Mouse (Mus musculus): ENCODE data around the gene Tmem170b. TPM values are rescaled to one million over a fixed set of nuclear protein-coding genes. Genes with fewer than 3 reads are reported as not detected.

Gene Tmem170b
- polyA plus RNA-seq (2016; fragmentation: Nextera tagmentation; extraction: Ambion mirVana) = 7.3 and 7.6 TPM in 2 replicates

GRCm38 (mm10) chr13:41605099-41606010, at the start of gene Tmem170b:
Tmem170b (plus strand) TSS chr13:41605907.
- Histone ChIP-seq H3K4me3 (peak within 1 kb of the TSS; percentile 75), H3K9me3 (replicated peaks) (no peaks in the 10 kb centered on the region), H3K4me2 (peak within 1 kb of the TSS; percentile 96), H3K4me1 (peaks cover 38% of the 10 kb centered on the region), H3K36me3 (no peaks in the 10 kb centered on the region), H3K27ac (peak within 1 kb of the TSS; percentile 84), H3K9ac (peak within 1 kb of the TSS; percentile 92), H3K27me3 (replicated peaks) (no peaks in the 10 kb centered on the region)
- ATAC-seq = peak; percentile 97
- WGBS (ENCODE audit: insufficient replicate concordance) = under 1% methylated on average over 65 of the region's 87 CpGs

GRCm38 (mm10) chr13:41561024-41561423, 44.7 kb upstream of the Tmem170b start:
- no peak for ATAC-seq
- 52% methylated on average over 4 of the region's 4 CpGs for whole genome bisulfite sequencing (ENCODE audit: insufficient replicate concordance)

GRCm38 (mm10) chr13:41568421-41568820, 37.3 kb upstream of the Tmem170b start:
- no peaks in the 10 kb centered on the region for H3K36me3 ChIP-seq
- no peaks in the 10 kb centered on the region for H3K9me3 ChIP-seq (replicated peaks)
- no peak overlapping the region for H3K4me3 ChIP-seq
- no peak overlapping the region for H3K4me2 ChIP-seq
- no peak overlapping the region for H3K9ac ChIP-seq
- WGBS (ENCODE audit: insufficient replicate concordance) = 58% methylated on average over 3 of the region's 3 CpGs
- no peaks in the 10 kb centered on the region for H3K4me1 ChIP-seq
- ATAC-seq = no peak
- no peaks in the 10 kb centered on the region; the same call in 1 of the 2 replicates for H3K27me3 ChIP-seq (replicated peaks)
- H3K27ac ChIP-seq = no peak overlapping the region

More at GRCm38 (mm10) chr13:41561024-41561423, 44.7 kb upstream of the Tmem170b start:
- no peaks in the 10 kb centered on the region for H3K9me3 ChIP-seq (replicated peaks)
- no peaks in the 10 kb centered on the region for H3K36me3 ChIP-seq
- no peak overlapping the region for H3K4me3 ChIP-seq
- H3K4me1 ChIP-seq = no peaks in the 10 kb centered on the region
- H3K27me3 ChIP-seq (replicated peaks) = no peaks in the 10 kb centered on the region
- H3K27ac ChIP-seq = no peak overlapping the region
- no peak overlapping the region for H3K4me2 ChIP-seq
- no peak overlapping the region for H3K9ac ChIP-seq

GRCm38 (mm10) chr13:41568926-41569325, 36.8 kb upstream of the Tmem170b start:
- H3K36me3 ChIP-seq = no peaks in the 10 kb centered on the region
- H3K4me1 ChIP-seq = no peaks in the 10 kb centered on the region
- H3K9me3 ChIP-seq (replicated peaks) = no peaks in the 10 kb centered on the region
- ATAC-seq = no peak
- 75% methylated on average over 8 of the region's 8 CpGs for WGBS (ENCODE audit: insufficient replicate concordance)
- no peak overlapping the region for H3K4me3 ChIP-seq
- H3K9ac ChIP-seq = no peak overlapping the region
- H3K27ac ChIP-seq = no peak overlapping the region
- H3K4me2 ChIP-seq = no peak overlapping the region
- H3K27me3 ChIP-seq (replicated peaks) = no peaks in the 10 kb centered on the region; the same call in 1 of the 2 replicates

GRCm38 (mm10) chr13:41569776-41570175, 35.9 kb upstream of the Tmem170b start:
- Histone ChIP-seq H3K9me3 (replicated peaks) (no peaks in the 10 kb centered on the region), H3K9ac (no peak overlapping the region), H3K4me2 (no peak overlapping the region), H3K4me1 (no peaks in the 10 kb centered on the region), H3K27ac (no peak overlapping the region), H3K27me3 (replicated peaks) (no peaks in the 10 kb centered on the region; the same call in 1 of the 2 replicates), H3K4me3 (no peak overlapping the region), H3K36me3 (no peaks in the 10 kb centered on the region)
- ATAC-seq = no peak
- 65% methylated on average over 3 of the region's 3 CpGs for WGBS (ENCODE audit: insufficient replicate concordance)

- Histone ChIP-seq H3K4me2 (no peak overlapping the region), H3K36me3 (no peaks in the 10 kb centered on the region), H3K27me3 (replicated peaks) (no peaks in the 10 kb centered on the region; the same call in 1 of the 2 replicates), H3K9me3 (replicated peaks) (no peaks in the 10 kb centered on the region), H3K9ac (no peak overlapping the region), H3K4me1 (no peaks in the 10 kb centered on the region), H3K27ac (no peak overlapping the region), H3K4me3 (no peak overlapping the region)
- 52% methylated on average over 13 of the region's 13 CpGs for WGBS (ENCODE audit: insufficient replicate concordance)
- ATAC-seq = no peak
These were observed 34.0 kb upstream of the Tmem170b start for GRCm38 (mm10) chr13:41571368-41572350.

GRCm38 (mm10) chr13:41572351-41572735, 33.4 kb upstream of the Tmem170b start:
- no peak for ATAC-seq
- Histone ChIP-seq H3K27me3 (replicated peaks) (no peaks in the 10 kb centered on the region; the same call in 1 of the 2 replicates), H3K27ac (no peak overlapping the region), H3K4me3 (no peak overlapping the region), H3K9ac (no peak overlapping the region), H3K9me3 (replicated peaks) (no peaks in the 10 kb centered on the region), H3K4me1 (no peaks in the 10 kb centered on the region), H3K4me2 (no peak overlapping the region), H3K36me3 (no peaks in the 10 kb centered on the region)
- 42% methylated on average over 4 of the region's 4 CpGs for WGBS (ENCODE audit: insufficient replicate concordance)

- Histone ChIP-seq H3K4me3 (no peak overlapping the region), H3K9me3 (replicated peaks) (no peaks in the 10 kb centered on the region), H3K27me3 (replicated peaks) (no peaks in the 10 kb centered on the region; the same call in 1 of the 2 replicates), H3K4me1 (no peaks in the 10 kb centered on the region), H3K9ac (no peak overlapping the region), H3K27ac (no peak overlapping the region), H3K36me3 (no peaks in the 10 kb centered on the region), H3K4me2 (no peak overlapping the region)
- ATAC-seq = no peak
- 35% methylated on average over 4 of the region's 4 CpGs for WGBS (ENCODE audit: insufficient replicate concordance)
These were observed 32.4 kb upstream of the Tmem170b start for GRCm38 (mm10) chr13:41573126-41573846.

GRCm38 (mm10) chr13:41581058-41581457, 24.6 kb upstream of the Tmem170b start:
- Histone ChIP-seq H3K27me3 (replicated peaks) (no peaks in the 10 kb centered on the region), H3K4me2 (no peak overlapping the region), H3K4me3 (no peak overlapping the region), H3K36me3 (no peaks in the 10 kb centered on the region), H3K9me3 (replicated peaks) (no peaks in the 10 kb centered on the region), H3K9ac (no peak overlapping the region), H3K27ac (no peak overlapping the region), H3K4me1 (no peaks in the 10 kb centered on the region)
- ATAC-seq = no peak
- 73% methylated on average over 4 of the region's 4 CpGs for WGBS (ENCODE audit: insufficient replicate concordance)

GRCm38 (mm10) chr13:41583666-41584357, 21.9 kb upstream of the Tmem170b start:
- Histone ChIP-seq H3K9ac (no peak overlapping the region), H3K27ac (no peak overlapping the region), H3K4me1 (no peaks in the 10 kb centered on the region), H3K4me2 (no peak overlapping the region), H3K36me3 (no peaks in the 10 kb centered on the region), H3K27me3 (replicated peaks) (no peaks in the 10 kb centered on the region), H3K4me3 (no peak overlapping the region), H3K9me3 (replicated peaks) (no peaks in the 10 kb centered on the region)
- WGBS (ENCODE audit: insufficient replicate concordance) = 72% methylated on average over 7 of the region's 7 CpGs
- no peak for ATAC-seq

- H3K4me2 ChIP-seq = no peak overlapping the region
- no peaks in the 10 kb centered on the region for H3K36me3 ChIP-seq
- H3K4me3 ChIP-seq = no peak overlapping the region
These were observed 21.4 kb upstream of the Tmem170b start for GRCm38 (mm10) chr13:41584358-41584680.

More at GRCm38 (mm10) chr13:41584358-41584680, 21.4 kb upstream of the Tmem170b start:
- no peak overlapping the region for H3K9ac ChIP-seq
- H3K4me1 ChIP-seq = no peaks in the 10 kb centered on the region
- ATAC-seq = no peak
- H3K27ac ChIP-seq = no peak overlapping the region
- no peaks in the 10 kb centered on the region for H3K9me3 ChIP-seq (replicated peaks)
- H3K27me3 ChIP-seq (replicated peaks) = no peaks in the 10 kb centered on the region
- 62% methylated on average over 3 of the region's 3 CpGs for WGBS (ENCODE audit: insufficient replicate concordance)
